Mouse (Mus musculus) urinary bladder, postnatal 4 days (tissue): ENCODE data around the gene Castor2.

ENCODE experiments used
- DNase-seq, 2 experiments: peaks; one replicate each; pipeline ENCODE4 v3.0.0; 2021 to 2022; ENCODE audit warnings: low spot score in 2 of 2

Gene Castor2

DNA sequence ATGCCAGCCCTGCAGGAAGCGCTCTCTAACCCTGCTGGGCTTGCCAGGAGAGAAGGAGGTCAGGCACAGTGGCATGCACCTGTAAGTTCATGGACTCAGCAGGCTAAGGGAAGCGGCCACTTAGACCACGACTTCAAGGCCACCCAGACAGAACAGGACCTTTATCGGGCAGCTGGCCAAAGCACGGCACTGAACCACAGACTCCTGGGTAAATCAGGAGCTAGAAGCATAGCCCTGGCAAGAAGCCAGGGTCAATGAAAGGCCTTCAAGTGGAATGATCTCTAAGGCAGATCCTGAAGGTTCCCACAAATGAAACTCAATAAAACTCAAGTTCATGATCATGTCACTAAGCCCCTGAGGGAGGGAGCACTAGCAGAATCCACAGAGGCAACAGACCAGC lies 65.2 kb downstream of the Castor2 start:
- no peak for DNase-seq

DNA sequence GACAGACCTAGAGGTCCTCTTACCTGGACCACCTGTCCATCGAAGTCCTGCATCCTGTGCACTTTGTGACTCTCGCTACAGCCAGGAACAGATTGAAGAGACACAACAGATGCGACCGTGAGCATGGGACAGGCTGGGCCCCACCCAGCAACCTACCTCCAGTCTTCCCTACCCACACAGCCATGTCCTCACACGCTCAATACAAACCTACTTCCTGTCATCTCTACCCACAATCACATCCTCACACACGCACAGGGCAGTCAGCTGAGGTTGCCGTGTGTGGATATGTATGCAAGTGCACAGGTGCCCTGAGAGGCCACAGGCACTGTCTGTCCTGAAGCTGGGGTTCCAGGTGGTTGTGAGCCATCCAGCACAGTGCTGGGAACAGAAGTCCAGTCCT lies 67.1 kb downstream of the Castor2 start:
- no peak for DNase-seq

DNA sequence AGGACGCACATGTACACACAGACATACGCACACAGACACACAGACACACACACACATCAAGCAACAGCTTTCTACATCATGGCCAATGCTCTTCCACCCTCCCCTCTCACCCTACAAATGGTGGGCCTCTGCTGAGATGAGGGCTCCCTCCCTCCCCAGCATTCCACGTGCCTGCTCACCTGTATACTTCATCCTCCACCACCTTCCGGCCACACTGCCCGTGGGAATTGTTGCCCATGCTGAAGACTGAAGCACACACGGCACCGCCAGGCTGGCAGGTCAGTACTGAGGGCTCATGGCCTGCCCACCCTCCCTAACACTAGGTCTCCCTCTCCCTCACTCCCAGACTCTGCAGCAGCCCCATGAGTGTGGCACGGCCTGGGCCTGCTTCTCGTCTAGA lies 68.5 kb downstream of the Castor2 start:
- DNase-seq = no peak

DNA sequence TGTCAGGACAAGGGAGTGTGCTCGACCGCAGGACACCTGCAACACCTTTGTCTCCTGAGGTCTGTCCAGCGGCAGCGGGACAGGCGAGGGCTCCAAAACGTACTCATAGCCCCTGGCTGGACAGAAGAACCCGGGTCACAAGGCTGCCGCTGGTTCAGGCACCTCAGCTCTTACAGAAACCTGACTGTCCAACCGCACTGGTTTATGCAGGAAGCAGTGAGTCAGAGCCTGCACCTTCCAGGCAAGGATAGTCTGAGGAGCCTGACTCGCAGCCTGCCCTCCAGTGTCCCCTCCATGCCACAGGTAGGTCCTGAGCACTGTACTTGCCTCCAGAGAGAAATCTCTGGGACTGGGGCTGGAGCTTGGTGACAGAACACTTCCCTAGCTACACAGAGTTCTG lies 69.7 kb downstream of the Castor2 start:
- DNase-seq = no peak

DNA sequence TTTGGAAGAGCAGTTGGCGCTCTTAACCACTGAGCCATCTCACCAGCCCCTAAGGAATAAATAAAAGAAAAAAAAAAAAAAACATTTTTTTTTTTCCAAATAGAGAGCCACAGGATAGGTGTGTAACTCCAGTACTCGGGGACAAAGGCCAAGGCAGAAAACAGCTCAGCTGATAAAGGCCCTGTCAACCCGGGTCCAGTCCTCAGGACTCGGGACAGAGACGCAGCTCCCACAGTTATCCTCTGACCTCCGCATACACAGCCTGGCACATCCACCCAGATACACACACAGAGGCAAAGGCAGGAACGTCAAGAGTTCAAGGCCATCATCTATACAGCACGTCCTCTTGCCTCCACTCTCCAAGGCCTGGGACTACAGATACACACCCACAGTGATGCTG lies 70.7 kb downstream of the Castor2 start:
- no peak for DNase-seq

DNA sequence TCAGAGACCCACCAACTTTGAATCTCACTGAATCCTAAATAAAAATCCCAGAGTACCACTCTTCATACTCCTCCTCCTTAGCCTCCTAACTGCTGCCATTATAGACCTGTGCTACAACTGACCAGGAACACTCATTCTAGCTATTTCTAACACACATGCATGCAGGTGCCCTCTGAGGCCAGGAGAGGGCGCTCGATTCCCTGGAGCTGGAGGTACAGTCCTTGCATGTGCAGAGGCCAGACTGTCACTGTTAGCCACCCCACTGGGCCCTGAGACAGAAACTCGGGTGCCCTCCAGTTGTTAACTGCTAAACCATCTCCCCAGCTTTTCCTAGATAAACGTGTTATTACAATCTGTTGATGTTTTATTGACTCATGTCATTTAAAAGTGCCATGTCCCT lies 73.7 kb downstream of the Castor2 start:
- DNase-seq = no peak

DNA sequence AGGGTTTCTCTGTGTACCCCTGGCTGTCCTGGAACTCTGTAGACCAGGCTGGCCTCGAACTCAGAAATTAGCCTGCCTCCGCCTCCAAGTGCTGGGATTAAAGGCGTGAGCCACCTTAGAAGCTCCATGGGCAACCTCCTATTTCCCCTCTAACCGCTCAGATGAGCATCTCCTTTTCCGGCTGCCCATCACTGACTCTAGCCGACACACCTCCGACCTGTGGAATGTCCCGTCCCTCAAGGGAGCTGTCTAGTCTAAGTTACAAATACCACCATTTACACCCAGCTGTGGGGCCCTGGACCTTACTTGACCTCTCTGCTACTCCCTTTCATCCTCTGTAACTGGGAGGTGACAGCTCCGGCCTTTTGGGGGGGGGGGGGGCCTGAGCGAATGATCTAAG lies 76.2 kb downstream of the Castor2 start:
- no peak for DNase-seq

DNA sequence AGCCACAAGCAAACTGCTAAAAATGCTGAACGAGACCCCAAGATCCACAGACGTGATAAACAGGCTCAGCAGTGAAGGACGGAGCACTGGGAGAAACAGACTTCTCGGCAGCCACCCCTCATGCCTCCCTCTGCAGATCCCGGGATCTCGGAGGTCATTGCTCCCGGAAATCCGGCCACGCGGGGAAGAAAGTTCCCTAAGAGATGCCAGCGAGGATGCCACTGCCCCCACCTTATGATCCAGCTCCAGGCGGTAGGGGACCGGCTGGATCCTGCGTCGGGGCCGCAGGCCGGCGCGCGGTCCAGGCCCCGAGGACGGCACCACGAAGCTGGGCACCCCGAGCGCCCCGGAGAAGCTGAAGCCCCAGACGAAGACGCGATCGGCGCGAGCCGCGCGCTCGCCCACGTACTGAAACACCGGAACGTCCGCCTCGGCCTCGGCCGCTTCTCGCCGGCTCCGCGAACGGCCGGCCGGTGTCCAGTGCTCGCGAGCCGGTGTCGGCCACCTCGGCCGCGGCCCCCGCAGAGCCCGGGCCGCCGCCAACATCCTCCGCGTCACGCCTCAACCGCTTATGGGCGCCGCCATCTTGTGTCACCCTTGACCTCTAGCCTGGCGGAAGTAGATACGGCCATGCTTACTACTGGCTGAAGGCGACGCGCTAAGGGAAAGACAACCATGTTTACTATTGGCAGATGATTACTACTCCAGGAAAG lies 76.8 kb downstream of the Castor2 start, which contains the start of gene Rcc1l:
TSS of gene Rcc1l (minus strand) at position 606 of the 713 bp plus-strand sequence.
- peak; percentile 75 to 85 for DNase-seq

DNA sequence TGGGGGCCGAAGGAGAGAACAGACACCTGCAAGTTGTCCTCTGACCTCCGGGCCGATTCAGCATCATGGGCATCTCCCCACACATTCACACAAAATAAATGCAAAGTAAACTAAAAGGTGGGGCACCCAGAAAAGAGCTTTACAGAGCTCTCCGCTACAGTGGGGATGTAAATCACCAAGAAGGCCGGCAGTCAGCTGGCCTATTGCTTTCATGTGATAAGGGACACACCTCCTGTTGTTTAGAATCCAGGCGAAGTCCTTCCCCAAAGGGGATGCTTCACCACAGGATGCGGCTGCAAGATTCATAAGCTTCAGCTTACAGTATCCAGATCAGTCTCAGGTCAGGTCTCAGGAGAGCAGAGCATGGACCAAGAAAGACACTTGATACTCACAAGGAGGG lies 79.0 kb downstream of the Castor2 start:
- no peak for DNase-seq

DNA sequence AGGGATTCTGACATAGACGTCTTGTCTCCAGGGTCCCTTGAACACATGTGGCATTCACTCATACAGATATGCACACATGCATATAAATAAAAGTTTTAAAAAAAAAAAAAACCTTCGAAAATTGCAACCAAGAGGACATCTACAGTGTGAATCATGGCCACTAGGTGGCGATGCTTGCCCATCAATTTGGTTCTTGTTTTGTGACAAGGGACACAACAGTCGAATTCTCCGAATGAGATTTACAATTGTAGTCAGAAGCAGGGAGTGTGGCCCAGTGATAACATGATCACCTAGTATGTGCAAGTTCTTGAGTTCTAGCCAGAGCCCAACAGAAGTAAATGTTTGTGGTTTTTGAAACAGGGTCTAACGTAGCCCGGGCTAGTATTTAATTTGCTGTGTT lies 80.4 kb downstream of the Castor2 start:
- peak; percentile 59 to 80 for DNase-seq

DNA sequence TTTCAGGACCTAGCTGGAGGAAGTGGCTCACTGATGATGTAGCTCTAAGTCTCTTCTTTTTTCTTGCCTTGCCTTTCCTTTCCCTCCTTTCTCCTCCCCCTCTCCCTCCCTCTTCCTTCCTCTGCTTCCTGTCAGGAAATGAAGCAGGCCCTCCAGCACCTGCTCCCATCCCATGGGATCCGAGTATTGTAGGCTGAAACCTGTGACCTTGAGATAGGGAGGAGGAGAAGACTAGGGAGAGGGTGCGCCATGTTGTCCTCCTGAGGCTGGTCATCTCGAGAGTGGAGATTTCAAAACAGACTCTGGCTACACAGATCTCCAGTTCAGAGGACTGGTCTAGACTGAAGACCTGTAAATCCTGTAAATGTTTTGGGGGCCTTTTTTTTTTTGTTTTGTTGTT lies 82.7 kb downstream of the Castor2 start:
- DNase-seq = no peak

DNA sequence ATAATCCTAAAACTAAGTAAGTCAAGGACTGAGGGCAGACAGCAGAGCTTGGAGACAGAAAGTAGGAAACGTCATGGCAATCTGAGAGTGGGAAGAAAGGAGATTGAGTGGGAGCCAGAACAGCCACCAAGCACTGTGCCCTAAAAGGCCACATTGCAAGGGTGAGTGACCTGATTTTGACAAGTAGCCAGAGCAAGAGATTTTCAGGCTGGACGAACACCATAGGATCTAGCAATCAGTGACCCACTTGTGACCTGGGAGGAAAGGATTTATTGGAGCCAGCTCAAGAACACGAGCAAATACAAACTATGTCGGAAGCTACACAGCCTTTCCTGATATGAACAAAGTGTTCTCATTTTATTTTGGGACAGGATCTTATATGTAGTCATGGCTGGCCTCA lies 83.2 kb downstream of the Castor2 start:
- no peak for DNase-seq

DNA sequence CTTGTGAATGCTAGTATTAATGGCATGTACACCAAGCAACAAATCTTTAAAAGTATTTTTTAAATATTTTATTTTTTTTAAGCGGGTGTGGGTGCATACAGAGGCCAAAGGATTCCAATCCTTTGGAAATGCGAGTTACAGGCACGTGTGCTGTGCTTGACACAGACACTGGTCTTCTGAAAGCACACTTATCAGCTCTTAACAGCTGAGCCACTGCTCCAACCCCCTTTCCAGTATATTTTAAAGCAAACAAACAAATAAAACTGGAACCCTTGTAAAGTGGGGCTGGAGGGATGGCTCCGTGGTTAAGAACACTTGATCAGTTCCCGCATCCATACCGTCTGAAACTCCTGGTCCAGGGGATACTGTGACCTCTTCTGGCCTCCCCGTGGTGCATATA lies 83.7 kb downstream of the Castor2 start:
- no peak for DNase-seq

DNA sequence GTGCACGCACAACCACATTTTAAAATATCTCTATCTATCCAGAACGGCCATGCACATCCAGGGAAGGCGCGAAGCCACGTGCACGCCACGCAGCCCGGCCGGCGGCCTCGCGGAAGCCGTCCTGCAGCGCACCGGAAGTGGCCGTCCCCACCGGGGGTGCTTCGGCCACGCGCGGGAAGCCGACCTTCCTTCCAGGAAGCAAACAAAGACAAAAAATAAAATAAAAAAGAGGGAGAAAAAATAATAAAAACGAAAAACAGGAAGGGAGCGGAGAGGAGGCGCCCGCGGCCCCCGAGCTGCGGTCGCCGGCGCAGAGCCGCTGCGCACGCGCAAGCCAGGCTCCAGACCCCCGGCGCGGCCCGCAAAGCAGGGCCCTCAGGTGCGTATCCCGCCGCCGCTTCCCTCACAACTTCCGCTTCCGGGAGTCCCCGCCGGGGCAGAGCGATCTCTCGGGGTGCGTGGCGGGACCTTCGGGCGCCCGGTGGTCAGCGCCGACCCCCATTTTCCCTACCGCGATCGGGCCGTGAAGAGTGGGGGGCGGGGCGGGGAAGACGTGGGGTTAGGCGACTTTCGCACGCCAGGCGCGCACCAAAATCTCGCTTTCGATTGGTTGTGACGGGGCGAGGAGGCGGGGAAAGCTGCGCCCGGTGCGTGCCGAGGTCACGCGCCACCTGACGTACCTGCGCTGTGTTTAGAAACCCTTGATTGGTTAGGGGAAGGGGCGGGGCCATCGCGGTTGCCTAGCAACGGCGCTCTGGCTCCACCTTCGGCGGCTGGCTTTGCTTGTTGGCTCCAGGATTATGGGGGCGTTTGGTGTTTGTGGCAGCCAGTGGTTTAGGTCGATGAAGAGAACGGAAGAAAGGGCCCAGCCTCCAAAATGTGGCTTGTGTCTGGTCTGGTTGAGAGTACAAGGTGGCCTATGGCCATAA lies 84.6 kb downstream of the Castor2 start, which contains the start of gene Gtf2ird2:
TSS of gene Gtf2ird2 (plus strand) at position 140 of the 929 bp plus-strand sequence.
- DNase-seq = peak; percentile 98

DNA sequence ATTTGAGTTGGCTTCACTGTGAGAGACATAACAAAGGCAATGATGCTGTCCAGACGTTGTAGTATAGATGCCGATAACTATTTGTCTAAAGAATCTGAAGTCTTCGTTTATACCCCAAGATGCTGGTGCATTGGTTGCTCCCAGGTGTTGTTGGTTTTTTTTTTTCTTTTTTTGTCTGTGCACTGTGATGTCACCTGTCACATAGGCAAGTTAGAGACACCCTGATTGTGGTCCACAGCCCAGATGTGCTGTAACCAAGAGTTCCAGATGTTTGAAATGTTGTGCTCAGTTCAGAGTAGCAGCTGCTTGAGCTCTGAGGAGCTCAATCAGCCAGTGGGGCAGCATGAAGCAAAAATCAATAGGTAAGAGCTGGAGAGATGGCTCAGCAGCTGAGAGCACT lies 86.5 kb downstream of the Castor2 start:
- no peak for DNase-seq

DNA sequence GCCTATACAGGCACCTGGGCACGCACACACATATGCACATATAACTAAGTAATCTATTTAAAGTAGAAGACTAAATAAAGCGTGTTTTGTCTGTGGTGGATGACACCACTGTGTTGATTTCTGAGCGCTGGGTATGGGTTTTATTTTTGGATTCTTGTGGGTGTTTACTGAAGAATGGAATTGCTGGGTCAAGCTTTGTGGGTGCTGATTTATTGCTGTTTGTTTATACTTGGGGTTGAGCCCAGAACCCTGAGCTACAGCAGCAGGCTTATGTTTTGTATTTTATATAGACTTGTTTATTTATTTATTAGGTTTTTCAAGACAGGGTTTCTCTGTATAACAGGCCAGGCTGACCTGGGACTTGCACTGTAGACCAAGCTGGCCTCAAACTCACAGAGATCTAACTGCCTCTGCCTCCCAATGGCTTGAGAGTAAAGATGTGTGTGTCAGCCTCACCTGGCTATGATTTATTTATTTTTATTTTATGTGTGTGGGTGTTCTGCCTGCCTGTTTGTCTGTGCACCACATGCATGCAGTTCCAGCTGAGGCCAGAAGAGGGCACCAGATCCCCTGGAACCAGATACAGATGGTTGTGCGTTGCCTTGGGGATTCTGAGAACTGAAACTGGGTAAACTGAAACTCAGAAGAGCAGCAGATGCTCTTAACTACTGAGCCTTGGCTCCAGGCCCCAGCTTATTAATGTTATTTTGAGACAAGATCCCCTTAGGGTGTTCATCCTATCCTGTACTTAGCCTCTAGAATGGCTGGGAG lies 87.6 kb downstream of the Castor2 start:
- peak in 1 of 2 experiments; percentile 65 for DNase-seq

DNA sequence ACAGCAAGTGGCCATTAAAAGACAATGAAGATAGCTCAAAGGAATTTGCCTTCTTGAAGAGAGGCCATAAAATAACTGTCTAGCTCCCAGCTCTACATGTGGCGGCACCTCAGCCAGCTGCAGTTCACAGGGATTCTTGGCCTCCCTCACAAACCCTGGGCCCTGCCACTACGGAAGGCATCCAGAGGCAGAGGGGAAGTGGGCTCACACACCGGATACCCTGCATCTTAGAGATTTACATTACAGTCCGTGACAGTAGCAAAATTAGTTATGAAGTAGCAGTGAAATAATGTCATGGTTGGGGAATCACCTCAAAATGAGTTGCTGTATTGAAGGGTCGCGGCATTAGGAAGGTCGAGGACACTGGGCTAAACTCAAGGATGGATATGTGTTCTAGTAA lies 89.1 kb downstream of the Castor2 start:
- no peak for DNase-seq

DNA sequence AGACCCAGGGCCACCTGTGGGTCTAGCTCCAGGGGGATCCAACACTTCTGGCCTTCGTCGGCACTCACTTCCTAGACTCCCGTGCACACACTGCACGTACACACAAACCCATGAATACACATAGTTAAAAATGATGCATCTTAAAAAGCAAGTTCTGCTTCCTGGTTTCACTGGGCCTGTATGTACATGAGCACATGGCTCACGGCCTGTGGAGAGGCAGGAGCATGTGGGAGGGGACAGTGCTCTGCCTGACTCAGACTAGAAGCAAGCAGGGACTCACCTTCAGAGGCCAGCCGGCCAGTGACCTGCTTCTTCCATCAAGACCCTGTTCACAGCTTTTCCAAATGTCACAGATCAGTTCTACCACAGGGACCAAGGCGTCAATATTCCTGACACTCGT lies 94.2 kb downstream of the Castor2 start:
- no peak for DNase-seq
